Mouse (Mus musculus): ENCODE data around the gene Mad2l2. TPM values are rescaled to one million over a fixed set of nuclear protein-coding genes. Genes with fewer than 3 reads are reported as not detected.

Gene Mad2l2
- polyA plus RNA-seq, 1 experiment from 2014 or later, result 44.7 TPM

DNA sequence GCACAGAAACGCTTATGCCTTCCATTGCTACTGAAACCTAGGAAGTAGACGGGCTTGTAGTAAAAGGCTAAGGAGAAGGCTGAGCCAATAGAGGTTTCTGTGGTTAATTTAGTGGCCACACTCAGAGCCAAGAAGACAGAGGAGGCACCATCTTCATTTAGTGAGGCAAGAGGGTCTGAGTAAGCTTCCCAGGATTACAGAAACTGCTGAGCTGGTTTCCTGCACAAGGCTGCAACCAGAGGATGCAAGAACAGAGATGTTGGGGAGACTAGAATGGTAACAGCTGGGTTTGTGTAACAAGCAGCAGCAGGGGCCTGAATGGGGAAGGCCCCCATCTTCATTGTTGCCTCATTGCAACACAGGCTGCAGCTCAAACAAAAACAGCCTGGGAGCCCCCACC is 1.5 kb upstream of the Mad2l2 start:
- no peak overlapping the region for H3K9ac ChIP-seq (ENCODE audit: low read depth, low read length)
- no peaks in the 10 kb centered on the region for H3K4me1 ChIP-seq (replicated peaks; ENCODE audit: control insufficient read depth, insufficient read depth, low read length)
- ATAC-seq (replicated peaks; ENCODE audit: low FRiP score), result no peak
- H3K27me3 ChIP-seq (replicated peaks; ENCODE audit: control insufficient read depth, insufficient read depth, low read length), result peaks cover 55% of the 10 kb centered on the region
- no peak overlapping the region for H3K4me3 ChIP-seq (ENCODE audit: low read depth, low read length)
- no peak for DNase-seq (ENCODE audit: low spot score)
- no peaks in the 10 kb centered on the region for H3K9me3 ChIP-seq (ENCODE audit: control insufficient read depth, low read length)
- 37% methylated on average over 2 of the region's 2 CpGs for WGBS
- H3K27ac ChIP-seq (ENCODE audit: low read depth, low read length), result no peak overlapping the region
- no peak overlapping the region for H3K4me2 ChIP-seq
- no peaks in the 10 kb centered on the region for H3K36me3 ChIP-seq (ENCODE audit: control insufficient read depth, insufficient read depth, low read length)

DNA sequence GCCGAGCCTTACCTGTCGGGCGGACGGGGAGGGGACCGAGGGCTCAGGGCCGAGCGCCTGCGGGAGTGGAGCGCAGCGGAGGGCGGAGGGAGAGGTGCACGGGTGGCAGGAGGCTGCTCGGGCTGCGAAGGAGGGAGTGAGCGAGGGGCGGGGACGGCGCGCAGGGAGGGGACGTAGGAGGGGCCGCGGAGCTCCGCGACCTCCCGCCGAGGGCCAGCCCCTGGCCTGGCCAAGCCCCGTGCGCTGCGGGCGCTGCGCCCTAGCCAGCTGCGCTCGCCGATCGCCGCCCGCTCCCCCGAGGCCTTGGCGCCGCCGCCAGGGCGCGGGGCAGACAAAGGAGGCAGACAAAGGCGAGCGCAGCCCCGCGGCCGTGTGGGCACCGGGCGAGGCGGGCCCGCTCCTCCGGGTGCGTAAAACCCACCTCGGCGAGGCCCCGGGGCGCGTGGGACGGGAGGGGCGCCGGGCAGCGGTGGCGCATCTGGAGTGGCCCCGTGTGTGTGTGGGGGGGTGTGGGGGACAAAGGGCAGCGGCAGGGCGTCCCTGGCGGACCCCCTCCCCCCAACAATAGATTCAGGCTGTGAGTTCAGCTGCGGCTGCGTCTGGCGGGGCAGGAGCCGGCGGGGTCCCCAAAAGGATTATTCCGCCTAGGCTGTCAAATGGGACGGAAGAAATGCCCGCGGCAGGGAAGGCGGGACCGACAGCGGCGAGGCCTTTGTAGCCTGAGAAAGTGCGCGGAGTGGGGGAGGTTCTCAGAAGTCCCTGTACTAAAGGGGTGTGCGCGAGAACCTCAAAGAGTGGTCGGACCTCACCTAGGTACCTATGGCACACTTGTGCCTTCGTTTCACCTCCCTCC is 603 bp downstream of the Mad2l2 start, which contains the start of gene Draxin:
TSS of gene Draxin (minus strand) at position 138 of the 853 bp plus-strand sequence.
- no peaks in the 10 kb centered on the region for H3K36me3 ChIP-seq (ENCODE audit: control insufficient read depth, insufficient read depth, low read length)
- 1% methylated on average over 73 of the region's 87 CpGs for WGBS
- no peaks in the 10 kb centered on the region for H3K9me3 ChIP-seq (ENCODE audit: control insufficient read depth, low read length)
- DNase-seq (ENCODE audit: low spot score), result no peak
- H3K27ac ChIP-seq (ENCODE audit: low read depth, low read length), result no peak within 1 kb of the TSS
- H3K4me1 ChIP-seq (replicated peaks; ENCODE audit: control insufficient read depth, insufficient read depth, low read length), result no peaks in the 10 kb centered on the region
- H3K9ac ChIP-seq (ENCODE audit: low read depth, low read length), result peak within 1 kb of the TSS; percentile 52
- peaks cover 55% of the 10 kb centered on the region for H3K27me3 ChIP-seq (replicated peaks; ENCODE audit: control insufficient read depth, insufficient read depth, low read length)
- peak; percentile 68 for ATAC-seq (replicated peaks; ENCODE audit: low FRiP score)
- H3K4me2 ChIP-seq, result peak within 1 kb of the TSS; percentile 80
- peak within 1 kb of the TSS; percentile 54 for H3K4me3 ChIP-seq (ENCODE audit: low read depth, low read length)

DNA sequence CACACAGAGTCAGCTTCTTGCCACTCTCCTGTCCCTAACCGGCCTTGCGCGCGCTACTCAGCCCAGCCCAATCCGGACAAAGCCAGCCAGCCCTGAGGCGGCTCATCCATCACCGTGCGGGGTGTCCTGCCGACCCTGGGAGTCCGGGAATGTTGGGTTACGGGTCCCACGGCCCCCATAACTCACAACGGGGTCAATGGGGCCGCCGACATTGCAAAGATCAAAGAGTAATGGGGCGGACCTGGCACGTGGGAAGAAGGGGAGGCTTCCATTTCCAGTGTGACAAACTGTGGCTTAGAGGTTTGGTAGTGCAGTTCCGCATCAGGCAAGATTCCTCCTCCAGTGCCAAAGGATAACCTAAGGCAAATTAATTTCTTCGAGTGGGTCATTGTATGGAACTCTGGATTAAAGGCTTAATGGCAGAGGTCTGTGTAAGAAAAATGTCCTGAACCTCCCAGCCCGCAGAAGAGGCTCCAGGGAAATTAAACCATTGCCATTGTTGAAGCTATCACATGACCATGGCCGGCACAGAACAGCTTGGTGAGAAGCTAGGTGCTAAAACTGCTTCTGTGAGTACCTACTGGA is 1.4 kb downstream of the Mad2l2 start:
- H3K27ac ChIP-seq (ENCODE audit: low read depth, low read length), result no peak overlapping the region
- no peaks in the 10 kb centered on the region for H3K9me3 ChIP-seq (ENCODE audit: control insufficient read depth, low read length)
- WGBS, result 4% methylated on average over 21 of the region's 21 CpGs
- peak overlapping the region; percentile 46 for H3K4me2 ChIP-seq
- no peaks in the 10 kb centered on the region for H3K4me1 ChIP-seq (replicated peaks; ENCODE audit: control insufficient read depth, insufficient read depth, low read length)
- ATAC-seq (replicated peaks; ENCODE audit: low FRiP score), result no peak
- peaks cover 55% of the 10 kb centered on the region for H3K27me3 ChIP-seq (replicated peaks; ENCODE audit: control insufficient read depth, insufficient read depth, low read length)
- H3K9ac ChIP-seq (ENCODE audit: low read depth, low read length), result no peak overlapping the region
- DNase-seq (ENCODE audit: low spot score), result no peak
- no peaks in the 10 kb centered on the region for H3K36me3 ChIP-seq (ENCODE audit: control insufficient read depth, insufficient read depth, low read length)
- H3K4me3 ChIP-seq (ENCODE audit: low read depth, low read length), result no peak overlapping the region; the same call in 1 of the 2 replicates

DNA sequence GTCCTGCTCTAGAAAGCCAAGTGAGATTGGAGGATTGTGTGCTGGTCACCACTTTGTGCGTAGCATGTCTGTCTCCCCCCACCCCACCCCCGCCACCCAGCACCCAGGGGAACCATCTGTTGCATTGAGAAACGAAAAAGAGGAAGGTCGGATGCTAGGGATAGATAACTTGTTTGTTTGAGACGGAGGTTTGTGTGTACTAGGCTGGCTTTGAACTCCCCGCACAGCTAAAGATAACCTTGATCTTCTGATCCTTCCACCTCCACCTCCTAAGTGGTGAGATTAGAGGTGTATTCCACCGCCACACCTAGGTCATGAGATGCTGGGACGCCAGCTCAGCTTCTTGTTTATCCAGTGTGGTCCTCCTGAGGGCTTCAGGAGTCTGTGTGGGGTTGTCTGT is 4.8 kb downstream of the Mad2l2 start:
- H3K27me3 ChIP-seq (replicated peaks; ENCODE audit: control insufficient read depth, insufficient read depth, low read length), result peaks cover 39% of the 10 kb centered on the region
- 48% methylated on average over 8 of the region's 8 CpGs for WGBS
- H3K4me1 ChIP-seq (replicated peaks; ENCODE audit: control insufficient read depth, insufficient read depth, low read length), result peaks cover 2% of the 10 kb centered on the region; the same call in 1 of the 2 replicates
- H3K27ac ChIP-seq (ENCODE audit: low read depth, low read length), result no peak overlapping the region
- H3K9ac ChIP-seq (ENCODE audit: low read depth, low read length), result no peak overlapping the region
- DNase-seq (ENCODE audit: low spot score) (no peak), ATAC-seq (replicated peaks; ENCODE audit: low FRiP score) (no peak)
- no peaks in the 10 kb centered on the region for H3K9me3 ChIP-seq (ENCODE audit: control insufficient read depth, low read length)
- H3K4me2 ChIP-seq, result no peak overlapping the region
- no peak overlapping the region for H3K4me3 ChIP-seq (ENCODE audit: low read depth, low read length)
- H3K36me3 ChIP-seq (ENCODE audit: control insufficient read depth, insufficient read depth, low read length), result no peaks in the 10 kb centered on the region

DNA sequence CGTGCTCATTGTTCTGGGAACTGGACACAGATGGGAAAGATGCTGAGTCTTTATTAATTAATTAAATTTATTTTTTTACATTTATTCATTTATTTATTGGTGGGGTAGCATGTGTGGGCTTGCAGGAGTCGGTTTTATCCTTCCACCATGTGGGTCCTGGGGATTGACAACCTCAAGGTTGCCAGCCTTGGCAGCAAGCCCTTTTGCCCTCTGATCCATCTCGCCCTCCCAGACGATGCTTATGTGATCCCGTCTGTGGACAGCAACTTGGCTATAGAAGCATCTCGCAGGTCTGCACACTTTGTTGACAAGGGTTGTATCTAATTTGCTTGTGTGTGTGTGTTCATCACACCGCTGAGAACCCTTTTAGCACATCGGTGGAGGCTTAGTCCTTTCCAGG is 7.3 kb downstream of the Mad2l2 start:
- WGBS, result 65% methylated on average over 8 of the region's 8 CpGs
- H3K27me3 ChIP-seq (replicated peaks; ENCODE audit: control insufficient read depth, insufficient read depth, low read length), result peaks cover 14% of the 10 kb centered on the region
- no peak for DNase-seq (ENCODE audit: low spot score)

DNA sequence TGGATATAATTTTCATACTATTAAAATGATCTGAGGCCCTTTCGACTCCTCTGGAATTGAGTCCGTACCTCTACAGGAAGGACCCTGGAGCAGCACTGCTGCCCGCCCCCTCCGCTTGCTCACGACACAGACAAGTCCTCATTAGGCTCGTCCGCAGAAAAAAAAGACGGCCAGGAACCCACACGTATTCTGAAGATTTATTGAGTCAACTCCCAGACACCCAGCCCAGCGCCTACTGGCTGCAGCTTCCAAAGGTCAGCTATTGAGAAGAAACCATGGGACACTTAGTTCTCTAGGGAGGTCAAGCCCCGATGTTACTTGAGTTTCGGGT is 9.5 kb downstream of the Mad2l2 start:
- no peaks in the 10 kb centered on the region for H3K36me3 ChIP-seq (ENCODE audit: control insufficient read depth, insufficient read depth, low read length)
- no peak overlapping the region for H3K27ac ChIP-seq (ENCODE audit: low read depth, low read length)
- no peaks in the 10 kb centered on the region for H3K9me3 ChIP-seq (ENCODE audit: control insufficient read depth, low read length)
- under 1% methylated on average over 12 of the region's 12 CpGs for WGBS
- peaks cover 14% of the 10 kb centered on the region for H3K27me3 ChIP-seq (replicated peaks; ENCODE audit: control insufficient read depth, insufficient read depth, low read length)
- H3K4me3 ChIP-seq (ENCODE audit: low read depth, low read length), result peak overlapping the region; percentile 76
- H3K9ac ChIP-seq (ENCODE audit: low read depth, low read length), result peak overlapping the region; percentile 72
- peaks cover 2% of the 10 kb centered on the region; the same call in 1 of the 2 replicates for H3K4me1 ChIP-seq (replicated peaks; ENCODE audit: control insufficient read depth, insufficient read depth, low read length)
- DNase-seq (ENCODE audit: low spot score) (peak; percentile 75), ATAC-seq (replicated peaks; ENCODE audit: low FRiP score) (peak; percentile 26)
- peak overlapping the region; percentile 80 for H3K4me2 ChIP-seq

More for the DNA sequence above, 7.3 kb downstream of the Mad2l2 start:
- no peak overlapping the region for H3K27ac ChIP-seq (ENCODE audit: low read depth, low read length)
- H3K9me3 ChIP-seq (ENCODE audit: control insufficient read depth, low read length), result no peaks in the 10 kb centered on the region
- H3K4me1 ChIP-seq (replicated peaks; ENCODE audit: control insufficient read depth, insufficient read depth, low read length), result peaks cover 2% of the 10 kb centered on the region; the same call in 1 of the 2 replicates
- no peak overlapping the region for H3K4me3 ChIP-seq (ENCODE audit: low read depth, low read length)
- H3K9ac ChIP-seq (ENCODE audit: low read depth, low read length), result no peak overlapping the region
- H3K4me2 ChIP-seq, result no peak overlapping the region
- ATAC-seq (replicated peaks; ENCODE audit: low FRiP score), result no peak
- H3K36me3 ChIP-seq (ENCODE audit: control insufficient read depth, insufficient read depth, low read length), result no peaks in the 10 kb centered on the region

DNA sequence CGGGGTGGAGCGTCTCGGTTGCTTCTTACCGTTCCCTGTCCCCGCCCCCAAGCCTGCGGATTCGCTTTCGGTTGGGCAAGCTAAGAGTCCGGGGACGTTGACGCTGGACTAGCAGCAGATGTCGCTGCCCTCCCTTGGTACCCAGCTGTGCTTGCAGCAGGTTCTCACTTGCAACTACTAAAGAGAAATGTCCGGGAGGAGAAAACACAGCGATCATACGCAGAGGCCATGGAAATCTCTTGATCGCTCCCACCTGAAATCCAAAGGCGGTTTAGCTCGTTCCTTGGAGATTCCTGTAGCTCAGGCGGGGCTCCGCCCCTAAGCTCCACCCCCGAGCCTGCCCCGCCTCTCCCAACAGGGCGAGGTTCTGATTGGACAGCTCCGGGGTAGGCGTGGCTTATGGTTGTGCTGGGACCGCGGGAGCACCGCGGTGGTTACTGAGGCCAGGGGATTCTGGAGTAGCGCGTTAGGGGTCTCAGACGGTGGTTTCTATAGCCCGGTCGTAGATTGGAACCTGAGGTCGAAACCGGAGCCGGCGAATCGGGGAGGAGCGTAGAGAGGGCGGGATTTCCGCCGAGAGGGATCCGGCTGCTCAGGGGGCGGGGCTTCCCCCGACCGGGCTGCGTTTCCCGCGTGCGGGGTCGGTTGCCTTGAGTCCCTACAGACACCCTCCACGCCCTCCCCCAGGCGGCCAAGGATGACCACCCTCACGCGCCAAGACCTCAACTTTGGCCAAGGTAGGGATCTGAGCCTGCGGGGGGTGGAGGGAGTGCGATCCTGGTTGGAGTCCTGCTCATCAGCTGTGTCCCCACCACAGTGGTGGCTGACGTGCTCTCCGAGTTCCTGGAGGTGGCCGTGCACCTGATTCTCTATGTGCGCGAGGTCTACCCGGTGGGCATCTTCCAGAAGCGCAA is 10.2 kb downstream of the Mad2l2 start:
- peaks cover 14% of the 10 kb centered on the region for H3K27me3 ChIP-seq (replicated peaks; ENCODE audit: control insufficient read depth, insufficient read depth, low read length)
- H3K9me3 ChIP-seq (ENCODE audit: control insufficient read depth, low read length), result no peaks in the 10 kb centered on the region
- under 1% methylated on average over 65 of the region's 65 CpGs for whole genome bisulfite sequencing
- H3K4me1 ChIP-seq (replicated peaks; ENCODE audit: control insufficient read depth, insufficient read depth, low read length), result peaks cover 2% of the 10 kb centered on the region; the same call in 1 of the 2 replicates
- peak overlapping the region; percentile 80 for H3K4me2 ChIP-seq
- H3K4me3 ChIP-seq (ENCODE audit: low read depth, low read length), result peak overlapping the region; percentile 76
- H3K9ac ChIP-seq (ENCODE audit: low read depth, low read length), result peak overlapping the region; percentile 72
- peaks cover 2% of the 10 kb centered on the region for H3K36me3 ChIP-seq (ENCODE audit: control insufficient read depth, insufficient read depth, low read length)
- peak overlapping the region; percentile 77 for H3K27ac ChIP-seq (ENCODE audit: low read depth, low read length)
- ATAC-seq (replicated peaks; ENCODE audit: low FRiP score), result peak; percentile 93
- peak; percentile 96 for DNase-seq (ENCODE audit: low spot score)

DNA sequence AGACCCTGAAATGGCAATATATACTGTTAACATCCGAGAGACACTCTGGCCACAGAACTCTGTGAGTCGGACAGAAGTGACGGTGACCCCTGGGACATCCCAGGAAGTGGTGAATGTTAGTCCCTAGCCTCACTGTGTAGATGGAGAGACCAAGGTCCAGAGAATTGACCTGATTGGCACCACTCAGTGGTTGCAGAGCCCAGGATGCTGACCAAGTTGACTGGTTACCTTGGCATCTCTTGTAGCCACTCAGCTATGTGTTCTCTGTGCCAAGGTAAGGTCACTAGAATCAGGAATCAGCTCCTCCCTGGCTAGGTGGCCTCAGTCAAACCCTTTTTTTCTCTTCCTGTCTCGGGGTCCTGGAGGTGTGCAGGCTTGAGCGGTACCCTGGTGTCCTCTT is 13.5 kb downstream of the Mad2l2 start:
- Histone ChIP-seq H3K4me3 (ENCODE audit: low read depth, low read length) (no peak overlapping the region), H3K4me2 (no peak overlapping the region), H3K9me3 (ENCODE audit: control insufficient read depth, low read length) (no peaks in the 10 kb centered on the region), H3K27ac (ENCODE audit: low read depth, low read length) (no peak overlapping the region), H3K27me3 (replicated peaks; ENCODE audit: control insufficient read depth, insufficient read depth, low read length) (peaks cover 1% of the 10 kb centered on the region; the same call in 1 of the 2 replicates), H3K4me1 (replicated peaks; ENCODE audit: control insufficient read depth, insufficient read depth, low read length) (peaks cover 2% of the 10 kb centered on the region; the same call in 1 of the 2 replicates), H3K9ac (ENCODE audit: low read depth, low read length) (no peak overlapping the region), H3K36me3 (ENCODE audit: control insufficient read depth, insufficient read depth, low read length) (peaks cover 8% of the 10 kb centered on the region)
- DNase-seq (ENCODE audit: low spot score) (no peak), ATAC-seq (replicated peaks; ENCODE audit: low FRiP score) (no peak)
- 88% methylated on average over 5 of the region's 5 CpGs for WGBS
